Mouse (Mus musculus): Measurements from ENCODE around the gene Ankrd23. TPM values are rescaled to one million over a fixed set of nuclear protein-coding genes. Genes with fewer than 3 reads are reported as not detected.

Gene Ankrd23
- total RNA-seq, 2 experiments from 2014 or later = 6.1 to 7.5 TPM

- no peak for DNase-seq (ENCODE audit: low spot score in 2 of 2)
Observed at GRCm38 (mm10) chr1:36564101-36564500, 27.4 kb upstream of the Ankrd23 start.

GRCm38 (mm10) chr1:36563632-36564031 lies 26.9 kb upstream of the Ankrd23 start:
- DNase-seq (ENCODE audit: low spot score in 2 of 2) = no peak

- no peak for DNase-seq (ENCODE audit: low spot score in 2 of 2)
Observed at GRCm38 (mm10) chr1:36563197-36563596, 26.5 kb upstream of the Ankrd23 start.

- no peak for DNase-seq (ENCODE audit: low spot score in 2 of 2)
Observed at GRCm38 (mm10) chr1:36562388-36562787, 25.7 kb upstream of the Ankrd23 start.

- no peak for DNase-seq (ENCODE audit: low spot score in 2 of 2)
Observed at GRCm38 (mm10) chr1:36560903-36561302, 24.2 kb upstream of the Ankrd23 start.

GRCm38 (mm10) chr1:36559888-36560287 lies 23.2 kb upstream of the Ankrd23 start:
- no peak for DNase-seq (ENCODE audit: low spot score in 2 of 2)

- DNase-seq (ENCODE audit: low spot score in 2 of 2) = no peak
Observed at GRCm38 (mm10) chr1:36559256-36559655, 22.6 kb upstream of the Ankrd23 start.

GRCm38 (mm10) chr1:36558031-36558993 lies 21.6 kb upstream of the Ankrd23 start, which contains the start of gene Sema4c:
Gene Sema4c, minus strand, starts transcription at chr1:36558349.
- DNase-seq (ENCODE audit: low spot score in 2 of 2) = peak; percentile 67 to 77

GRCm38 (mm10) chr1:36557457-36558011 lies 20.9 kb upstream of the Ankrd23 start:
- DNase-seq (ENCODE audit: low spot score in 2 of 2) = peak in 1 of 2 experiments; percentile 79

- peak; percentile 95 to 97 for DNase-seq (ENCODE audit: low spot score in 2 of 2)
Observed at GRCm38 (mm10) chr1:36556553-36557456, 20.1 kb upstream of the Ankrd23 start.

GRCm38 (mm10) chr1:36555798-36556395 lies 19.2 kb upstream of the Ankrd23 start:
- DNase-seq (ENCODE audit: low spot score in 2 of 2) = no peak

GRCm38 (mm10) chr1:36554633-36555399 lies 18.1 kb upstream of the Ankrd23 start:
- no peak for DNase-seq (ENCODE audit: low spot score in 2 of 2)

- no peak for DNase-seq (ENCODE audit: low spot score in 2 of 2)
Observed at GRCm38 (mm10) chr1:36552506-36552905, 15.8 kb upstream of the Ankrd23 start.

GRCm38 (mm10) chr1:36551904-36552303 lies 15.2 kb upstream of the Ankrd23 start:
- DNase-seq (ENCODE audit: low spot score in 2 of 2) = no peak

GRCm38 (mm10) chr1:36550075-36550863 lies 13.6 kb upstream of the Ankrd23 start:
- DNase-seq (ENCODE audit: low spot score in 2 of 2) = no peak

- no peak for DNase-seq (ENCODE audit: low spot score in 2 of 2)
Observed at GRCm38 (mm10) chr1:36549491-36549890, 12.8 kb upstream of the Ankrd23 start.

- no peak for DNase-seq (ENCODE audit: low spot score in 2 of 2)
Observed at GRCm38 (mm10) chr1:36548771-36549170, 12.1 kb upstream of the Ankrd23 start.

- no peak for DNase-seq (ENCODE audit: low spot score in 2 of 2)
Observed at GRCm38 (mm10) chr1:36547981-36548598, 11.4 kb upstream of the Ankrd23 start.

Data from layer of hippocampus, postnatal 14 days (tissue).